Mouse (Mus musculus): ENCODE results near the gene Fkbp7.

DNA sequence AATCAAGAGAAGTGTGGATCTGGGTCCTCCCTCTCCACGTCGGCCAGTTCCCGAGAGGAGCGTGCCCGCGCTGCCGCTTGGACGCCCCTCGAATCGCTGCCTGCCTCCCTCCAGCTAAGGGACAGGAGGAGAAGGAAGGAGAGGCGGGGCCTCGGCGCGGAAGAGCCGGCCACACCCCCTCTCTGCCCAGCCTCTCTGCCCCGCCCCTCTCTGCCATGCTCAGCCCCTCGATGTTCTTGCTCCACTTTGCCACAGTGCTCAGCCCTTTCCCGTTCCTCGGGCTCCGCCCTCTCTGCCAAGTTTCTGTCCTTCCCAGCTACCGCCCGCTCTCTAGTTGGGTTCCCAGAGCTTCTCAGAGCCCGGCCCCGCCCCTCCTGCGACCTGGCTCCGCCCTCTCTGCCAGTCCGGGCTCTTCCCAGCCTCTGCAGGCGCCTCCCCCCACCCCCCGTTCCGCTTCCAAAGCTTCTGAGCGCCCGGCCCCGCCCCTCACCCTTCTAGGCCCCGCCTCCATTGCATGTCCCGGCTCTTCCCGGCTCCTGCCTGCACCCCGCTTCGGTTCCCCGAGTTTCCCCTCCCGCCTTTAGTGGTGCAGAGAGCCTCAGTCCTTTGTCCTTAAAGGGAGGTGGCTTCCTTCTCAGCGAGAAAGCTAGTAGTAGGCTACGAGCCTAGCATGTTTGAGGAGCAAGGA, 24.9 kb downstream of the Fkbp7 start, which contains the start of the genes Prkra and Pjvk:
- TF ChIP-seq POLR2AphosphoS5 (IDR thresholded peaks at IDR 0.05; ENCODE audit: borderline replicate concordance, low read depth, low read length) (no peak), GATA1 (IDR thresholded peaks at IDR 0.05; ENCODE audit: low read depth, low read length) (no peak), CHD2 (IDR thresholded peaks at IDR 0.05; ENCODE audit: low read length) (no peak), KAT2A (conservative IDR thresholded peaks at IDR 0.05; ENCODE audit: low read depth, low read length) (no peak), E2F4 (IDR thresholded peaks at IDR 0.05; ENCODE audit: borderline replicate concordance, low read depth, low read length) (no peak), CTCF (IDR thresholded peaks at IDR 0.05 in 2 of 3, conservative IDR thresholded peaks at IDR 0.05 in 1 of 3; ENCODE audit: control insufficient read depth in 1 of 3, insufficient read depth in 1 of 3, low read depth in 2 of 3, low read length in 3 of 3, poor library complexity in 1 of 3, severe bottlenecking in 1 of 3) (no peak), POLR2A (IDR thresholded peaks at IDR 0.05; ENCODE audit: control insufficient read depth in 1 of 2, insufficient read depth in 1 of 2, low read depth in 1 of 2, low read length in 2 of 2, poor library complexity in 1 of 2) (peak; percentile 45 to 56; a peak in 2 of 4 replicates), TBP (IDR thresholded peaks at IDR 0.05; ENCODE audit: low read depth, low read length) (no peak), SIN3A (IDR thresholded peaks at IDR 0.05; ENCODE audit: low read length) (peak; percentile 8; the same call in 1 of the 2 replicates), TAL1 (IDR thresholded peaks at IDR 0.05; ENCODE audit: low read length) (no peak), MYC (IDR thresholded peaks at IDR 0.05; ENCODE audit: low read depth, low read length) (no peak)
